Mouse (Mus musculus): ENCODE results near the gene Klhl6. TPM values are rescaled to one million over a fixed set of nuclear protein-coding genes. Genes with fewer than 3 reads are reported as not detected.

Klhl6 gene
- polyA plus RNA-seq, 1 experiment from 2014 or later = 8.0 TPM

- Histone ChIP-seq H3K27ac (no peak overlapping the region), H3K36me3 (no peaks in the 10 kb centered on the region), H3K4me1 (no peaks in the 10 kb centered on the region), H3K9me3 (replicated peaks) (no peaks in the 10 kb centered on the region), H3K4me3 (no peak overlapping the region), H3K27me3 (ENCODE audit: low read depth, poor library complexity, severe bottlenecking) (no peaks in the 10 kb centered on the region)
- no peak for DNase-seq (ENCODE audit: low spot score)
- WGBS = 73% methylated on average over 2 of the region's 2 CpGs
These were observed 77.9 kb downstream of the Klhl6 start for GRCm38 (mm10) chr16:19904734-19905479.

GRCm38 (mm10) chr16:19903792-19904191 lies 79.0 kb downstream of the Klhl6 start:
- H3K27ac ChIP-seq = no peak overlapping the region
- 84% methylated on average over 1 of the region's 1 CpGs for WGBS
- H3K27me3 ChIP-seq (ENCODE audit: low read depth, poor library complexity, severe bottlenecking) = no peaks in the 10 kb centered on the region
- no peak overlapping the region for H3K4me3 ChIP-seq
- H3K4me1 ChIP-seq = no peaks in the 10 kb centered on the region
- no peak for DNase-seq (ENCODE audit: low spot score)
- no peaks in the 10 kb centered on the region for H3K36me3 ChIP-seq
- no peaks in the 10 kb centered on the region for H3K9me3 ChIP-seq (replicated peaks)

Other genes with a start within 250 kb of the Klhl6 start
- gene B3gnt5, start 222.8 kb downstream of the Klhl6 start, polyA plus RNA-seq (2016; fragmentation: Nextera tagmentation; extraction: Ambion mirVana) = 40.9 and 41.6 TPM in 2 replicates
- 20.7 and 27.2 TPM in 2 replicates for gene Klhl24, start 114.5 kb upstream of the Klhl6 start, polyA plus RNA-seq (2016; fragmentation: Nextera tagmentation; extraction: Ambion mirVana)
- 52.3 and 59.2 TPM in 2 replicates for gene Yeats2, start 158.0 kb upstream of the Klhl6 start, polyA plus RNA-seq (2016; fragmentation: Nextera tagmentation; extraction: Ambion mirVana)